Mouse (Mus musculus) embryonic facial prominence, embryonic 10.5 days (tissue): ENCODE results near the gene 4930447C04Rik. TPM values are rescaled to one million over a fixed set of nuclear protein-coding genes. Genes with fewer than 3 reads are reported as not detected.

ENCODE experiments used
- DNase-seq: peaks from one replicate; pipeline ENCODE4 v3.0.0-alpha.2; 2017; ENCODE audit warnings: low spot score
- H3K27ac ChIP-seq: fragments of 300-500 bp; sonication (generic); replicated peaks from 2 replicates; pipeline ENCODE4 v1.5.1; 2016; ENCODE audit warnings: mild to moderate bottlenecking
- H3K27me3 ChIP-seq: fragments of 300-500 bp; sonication (generic); replicated peaks from 2 replicates; pipeline ENCODE4 v1.6.1; 2016; ENCODE audit warnings: low read depth, mild to moderate bottlenecking; ENCODE audit not compliant: poor library complexity, severe bottlenecking
- H3K36me3 ChIP-seq: fragments of 300-500 bp; sonication (generic); replicated peaks from 2 replicates; pipeline ENCODE4 v1.6.1; 2016; ENCODE audit warnings: mild to moderate bottlenecking, moderate library complexity
- H3K4me1 ChIP-seq: fragments of 300-500 bp; sonication (generic); 2 replicates; pipeline ENCODE4 v1.6.1; 2016
- H3K4me3 ChIP-seq: fragments of 300-500 bp; sonication (generic); 2 replicates; pipeline ENCODE4 v1.5.1; 2016; ENCODE audit warnings: mild to moderate bottlenecking, moderate library complexity
- H3K9me3 ChIP-seq: fragments of 300-500 bp; sonication (generic); 2 replicates; pipeline ENCODE4 v1.6.1; 2016; ENCODE audit warnings: mild to moderate bottlenecking
- WGBS: fragments of 180-500 bp; shearing (Covaris S2); methylation state at CpG from one replicate; pipeline ENCODE4 v1.1.7; 2016; 5-methylcytosine and 5-hydroxymethylcytosine counted together
- polyA plus RNA-seq: library from polyadenylated mRNA; unstranded; fragments of >200 nt; fragmentation: Nextera tagmentation; extraction: Ambion mirVana; gene quantifications from 2 replicates; pipeline ENCODE4 v1.2.1, GENCODE M21; 2016

4930447C04Rik gene
- 5.2 and 6.4 TPM in 2 replicates for polyA plus RNA-seq

- peaks cover 100% of the 10 kb centered on the region for H3K27me3 ChIP-seq
- H3K4me3 ChIP-seq = peak within 1 kb of the TSS; percentile 52
- 1% methylated on average over 39 of the region's 39 CpGs for WGBS
- H3K9me3 ChIP-seq = no peaks in the 10 kb centered on the region
- peaks cover 32% of the 10 kb centered on the region for H3K4me1 ChIP-seq
- H3K27ac ChIP-seq = peak within 1 kb of the TSS; percentile 66
- DNase-seq = peak; percentile 62
- H3K36me3 ChIP-seq = no peaks in the 10 kb centered on the region
Observed at GRCm38 (mm10) chr12:72940071-72940821, at the start of gene 4930447C04Rik. TSS of gene 4930447C04Rik (minus strand) at chr12:72940774.

- H3K36me3 ChIP-seq = no peaks in the 10 kb centered on the region
- no peaks in the 10 kb centered on the region for H3K4me1 ChIP-seq
- H3K27me3 ChIP-seq = no peaks in the 10 kb centered on the region
- 87% methylated on average over 8 of the region's 8 CpGs for WGBS
- no peak for DNase-seq
- H3K4me3 ChIP-seq = no peak overlapping the region
- H3K27ac ChIP-seq = no peak overlapping the region
- no peaks in the 10 kb centered on the region for H3K9me3 ChIP-seq
Observed at GRCm38 (mm10) chr12:72983071-72983857, 42.7 kb upstream of the 4930447C04Rik start.

GRCm38 (mm10) chr12:72982616-72983015 is 42.0 kb upstream of the 4930447C04Rik start:
- no peak for DNase-seq
- Histone ChIP-seq H3K36me3 (no peaks in the 10 kb centered on the region), H3K27ac (no peak overlapping the region), H3K4me3 (no peak overlapping the region), H3K9me3 (no peaks in the 10 kb centered on the region), H3K27me3 (no peaks in the 10 kb centered on the region), H3K4me1 (no peaks in the 10 kb centered on the region)
- WGBS = 76% methylated on average over 10 of the region's 10 CpGs

- 79% methylated on average over 5 of the region's 5 CpGs for WGBS
Observed at GRCm38 (mm10) chr12:72979236-72979635, 38.7 kb upstream of the 4930447C04Rik start.

GRCm38 (mm10) chr12:72977851-72978250 is 37.3 kb upstream of the 4930447C04Rik start:
- Histone ChIP-seq H3K27ac (no peak overlapping the region), H3K36me3 (no peaks in the 10 kb centered on the region), H3K4me1 (peaks cover 10% of the 10 kb centered on the region), H3K4me3 (no peak overlapping the region), H3K9me3 (no peaks in the 10 kb centered on the region), H3K27me3 (peaks cover 30% of the 10 kb centered on the region)
- no peak for DNase-seq
- WGBS = 77% methylated on average over 3 of the region's 3 CpGs

More at GRCm38 (mm10) chr12:72979236-72979635, 38.7 kb upstream of the 4930447C04Rik start:
- DNase-seq = no peak
- H3K27me3 ChIP-seq = peaks cover 22% of the 10 kb centered on the region
- no peaks in the 10 kb centered on the region for H3K9me3 ChIP-seq
- no peaks in the 10 kb centered on the region for H3K36me3 ChIP-seq
- H3K27ac ChIP-seq = no peak overlapping the region
- H3K4me1 ChIP-seq = peaks cover 10% of the 10 kb centered on the region
- H3K4me3 ChIP-seq = no peak overlapping the region

GRCm38 (mm10) chr12:72976718-72977117 is 36.1 kb upstream of the 4930447C04Rik start:
- Histone ChIP-seq H3K27ac (no peak overlapping the region), H3K4me1 (peaks cover 10% of the 10 kb centered on the region), H3K27me3 (peaks cover 36% of the 10 kb centered on the region), H3K36me3 (no peaks in the 10 kb centered on the region), H3K4me3 (peak overlapping the region; percentile 47), H3K9me3 (no peaks in the 10 kb centered on the region)
- peak; percentile 83 for DNase-seq
- WGBS = 2% methylated on average over 12 of the region's 12 CpGs

GRCm38 (mm10) chr12:72976172-72976571 is 35.6 kb upstream of the 4930447C04Rik start:
- peak overlapping the region; percentile 47 for H3K4me3 ChIP-seq
- H3K27ac ChIP-seq = peak overlapping the region; percentile 24; the same call in 1 of the 2 replicates
- no peak for DNase-seq
- H3K36me3 ChIP-seq = no peaks in the 10 kb centered on the region
- 5% methylated on average over 7 of the region's 7 CpGs for WGBS
- H3K9me3 ChIP-seq = no peaks in the 10 kb centered on the region
- peaks cover 40% of the 10 kb centered on the region for H3K27me3 ChIP-seq
- H3K4me1 ChIP-seq = peaks cover 10% of the 10 kb centered on the region

GRCm38 (mm10) chr12:72973161-72973560 is 32.6 kb upstream of the 4930447C04Rik start:
- peak; percentile 56 for DNase-seq
- 11% methylated on average over 6 of the region's 6 CpGs for WGBS
- H3K27me3 ChIP-seq = peaks cover 50% of the 10 kb centered on the region
- H3K36me3 ChIP-seq = no peaks in the 10 kb centered on the region
- peaks cover 10% of the 10 kb centered on the region for H3K4me1 ChIP-seq
- H3K9me3 ChIP-seq = no peaks in the 10 kb centered on the region
- H3K27ac ChIP-seq = no peak overlapping the region
- no peak overlapping the region for H3K4me3 ChIP-seq

- Histone ChIP-seq H3K36me3 (no peaks in the 10 kb centered on the region), H3K9me3 (no peaks in the 10 kb centered on the region), H3K4me3 (no peak overlapping the region), H3K27me3 (peaks cover 45% of the 10 kb centered on the region), H3K27ac (no peak overlapping the region), H3K4me1 (no peaks in the 10 kb centered on the region)
- no peak for DNase-seq
- 65% methylated on average over 14 of the region's 14 CpGs for WGBS
Observed at GRCm38 (mm10) chr12:72970620-72971019, 30.0 kb upstream of the 4930447C04Rik start.

GRCm38 (mm10) chr12:72967541-72967940 is 27.0 kb upstream of the 4930447C04Rik start:
- Histone ChIP-seq H3K9me3 (no peaks in the 10 kb centered on the region), H3K4me3 (no peak overlapping the region), H3K4me1 (no peaks in the 10 kb centered on the region), H3K36me3 (no peaks in the 10 kb centered on the region), H3K27ac (no peak overlapping the region), H3K27me3 (peaks cover 24% of the 10 kb centered on the region)
- WGBS = 86% methylated on average over 7 of the region's 7 CpGs
- no peak for DNase-seq

- 63% methylated on average over 6 of the region's 6 CpGs for WGBS
Observed at GRCm38 (mm10) chr12:72962761-72963160, 22.2 kb upstream of the 4930447C04Rik start.

GRCm38 (mm10) chr12:72958446-72958845 is 17.9 kb upstream of the 4930447C04Rik start:
- H3K27me3 ChIP-seq = peaks cover 41% of the 10 kb centered on the region
- DNase-seq = no peak
- 93% methylated on average over 3 of the region's 3 CpGs for WGBS
- peaks cover 4% of the 10 kb centered on the region; the same call in 1 of the 2 replicates for H3K9me3 ChIP-seq
- H3K4me3 ChIP-seq = no peak overlapping the region
- H3K4me1 ChIP-seq = no peaks in the 10 kb centered on the region
- no peak overlapping the region for H3K27ac ChIP-seq
- no peaks in the 10 kb centered on the region for H3K36me3 ChIP-seq

More at GRCm38 (mm10) chr12:72962761-72963160, 22.2 kb upstream of the 4930447C04Rik start:
- Histone ChIP-seq H3K4me1 (no peaks in the 10 kb centered on the region), H3K9me3 (peaks cover 4% of the 10 kb centered on the region; the same call in 1 of the 2 replicates), H3K4me3 (no peak overlapping the region), H3K27me3 (peaks cover 5% of the 10 kb centered on the region), H3K27ac (no peak overlapping the region), H3K36me3 (no peaks in the 10 kb centered on the region)
- DNase-seq = no peak
